Mouse (Mus musculus): ENCODE measurements at regions not wholly inside any gene's neighbourhood (a gene's known extent, or its start where the extent isn't known, plus 50 kb on each side); places are given as distances from the start of the nearest gene placed in this dataset.
A peak's percentile ranks its signal among the peaks of the same experiment; 100 is the strongest.

- DNase-seq (ENCODE audit: low read depth), result no peak
These were observed 190.3 kb upstream of the Arhgap24 start for GRCm38 (mm10) chr5:102290866-102291265.

GRCm38 (mm10) chr5:102295564-102295963, 185.6 kb upstream of the Arhgap24 start:
- DNase-seq (ENCODE audit: low read depth), result no peak

- DNase-seq (ENCODE audit: low read depth), result no peak
These were observed 174.9 kb upstream of the Arhgap24 start for GRCm38 (mm10) chr5:102306309-102306708.

- DNase-seq (ENCODE audit: low read depth), result no peak
These were observed 174.5 kb upstream of the Arhgap24 start for GRCm38 (mm10) chr5:102306718-102307117.

- DNase-seq (ENCODE audit: low read depth), result no peak
These were observed 169.6 kb upstream of the Arhgap24 start for GRCm38 (mm10) chr5:102311570-102311969.

- no peak for DNase-seq (ENCODE audit: low read depth)
These were observed 152.9 kb upstream of the Arhgap24 start for GRCm38 (mm10) chr5:102328197-102328784.

- DNase-seq (ENCODE audit: low read depth), result no peak
These were observed 147.3 kb upstream of the Arhgap24 start for GRCm38 (mm10) chr5:102333894-102334293.

GRCm38 (mm10) chr5:102334442-102335197, 146.6 kb upstream of the Arhgap24 start:
- no peak for DNase-seq (ENCODE audit: low read depth)

- DNase-seq (ENCODE audit: low read depth), result no peak
These were observed 114.7 kb upstream of the Arhgap24 start for GRCm38 (mm10) chr5:102366481-102366880.

- peak; percentile 29 for DNase-seq (ENCODE audit: low read depth)
These were observed 107.8 kb upstream of the Arhgap24 start for GRCm38 (mm10) chr5:102373309-102373971.

- no peak for DNase-seq (ENCODE audit: low read depth)
These were observed 107.0 kb upstream of the Arhgap24 start for GRCm38 (mm10) chr5:102373972-102374755.

GRCm38 (mm10) chr5:102375339-102375738, 105.9 kb upstream of the Arhgap24 start:
- no peak for DNase-seq (ENCODE audit: low read depth)

- no peak for DNase-seq (ENCODE audit: low read depth)
These were observed 87.2 kb upstream of the Arhgap24 start for GRCm38 (mm10) chr5:102393941-102394340.

GRCm38 (mm10) chr5:102395608-102396146, 85.5 kb upstream of the Arhgap24 start:
- DNase-seq (ENCODE audit: low read depth), result no peak

GRCm38 (mm10) chr5:102399006-102399405, 82.2 kb upstream of the Arhgap24 start:
- DNase-seq (ENCODE audit: low read depth), result no peak

- no peak for DNase-seq (ENCODE audit: low read depth)
These were observed 63.5 kb upstream of the Arhgap24 start for GRCm38 (mm10) chr5:102417642-102418041.

GRCm38 (mm10) chr5:102419089-102419488, 62.1 kb upstream of the Arhgap24 start:
- DNase-seq (ENCODE audit: low read depth), result peak; percentile 37

GRCm38 (mm10) chr5:102424636-102425242, 56.5 kb upstream of the Arhgap24 start:
- peak; percentile 24 for DNase-seq (ENCODE audit: low read depth)

- DNase-seq (ENCODE audit: low read depth), result no peak
These were observed 52.9 kb upstream of the Arhgap24 start for GRCm38 (mm10) chr5:102428310-102428709.
